Mouse (Mus musculus): Measurements from ENCODE around the gene Gpt2.

- TF ChIP-seq CTCF (IDR thresholded peaks at IDR 0.05; ENCODE audit: control insufficient read depth, insufficient read depth, insufficient read length) (no peak), MAX (IDR thresholded peaks at IDR 0.05) (no peak), MYOD1 (IDR thresholded peaks at IDR 0.05; ENCODE audit: control insufficient read depth, insufficient read length, low read depth) (no peak), USF1 (IDR thresholded peaks at IDR 0.05; ENCODE audit: low read depth) (no peak), CEBPB (IDR thresholded peaks at IDR 0.05; ENCODE audit: low read depth) (no peak), MYOG (IDR thresholded peaks at IDR 0.05; ENCODE audit: control insufficient read depth, extremely low read depth, insufficient read length) (no peak)
Measured at GRCm38 (mm10) chr8:85492940-85493931, 860 bp downstream of the Gpt2 start.

Data from C2C12 (cell line).